Mouse (Mus musculus): ENCODE measurements at regions not wholly inside any gene's neighbourhood (a gene's known extent, or its start where the extent isn't known, plus 50 kb on each side); places are given as distances from the start of the nearest gene placed in this dataset.
"Not testable (repeated sequence)": the region's sequence is repeated elsewhere in the genome, so short reads cannot be mapped to it uniquely, and the experiment has no call there.

DNA sequence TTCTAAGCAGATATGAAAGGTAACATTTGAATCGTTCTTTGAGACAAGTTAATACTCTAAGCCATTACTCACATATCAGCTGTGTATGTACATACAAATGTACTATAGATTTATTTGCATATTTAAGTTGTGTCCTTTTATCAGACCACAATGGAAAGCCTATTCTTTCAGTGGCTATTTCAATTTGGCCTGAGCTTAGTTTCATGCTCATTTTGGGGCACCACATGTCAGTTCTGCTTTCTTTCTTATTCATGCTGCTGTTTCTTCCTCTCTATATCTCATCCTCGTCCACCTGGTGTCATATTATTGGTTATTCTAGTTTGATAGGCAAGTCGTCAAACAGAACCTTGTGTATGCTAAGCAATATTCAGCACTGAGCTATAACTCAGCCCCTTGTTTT, 432.5 kb downstream of the Arl4a start:
- Histone ChIP-seq H3K36me3 (ENCODE audit: control insufficient read depth, insufficient read depth, low read length) (no peaks in the 10 kb centered on the region), H3K4me3 (ENCODE audit: control insufficient read depth, low read depth, low read length) (no peak overlapping the region), H3K4me1 (ENCODE audit: control insufficient read depth, insufficient read depth, low read length) (no peaks in the 10 kb centered on the region), H3K27ac (ENCODE audit: control insufficient read depth, insufficient read depth, low read depth, low read length) (no peak overlapping the region), H3K27me3 (ENCODE audit: control insufficient read depth, insufficient read depth, low read length) (no peaks in the 10 kb centered on the region)
- TF ChIP-seq CTCF (IDR thresholded peaks at IDR 0.05; ENCODE audit: control insufficient read depth, insufficient read depth, insufficient replicate concordance, low read depth, low read length) (no peak), POLR2A (IDR thresholded peaks at IDR 0.05; ENCODE audit: control insufficient read depth, low read depth, low read length) (no peak)

GRCm38 (mm10) chr12:39604723-39605122, 433.1 kb downstream of the Arl4a start:
- Histone ChIP-seq H3K4me1 (ENCODE audit: control insufficient read depth, insufficient read depth, low read length) (no peaks in the 10 kb centered on the region), H3K4me3 (ENCODE audit: control insufficient read depth, low read depth, low read length) (no peak overlapping the region), H3K27me3 (ENCODE audit: control insufficient read depth, insufficient read depth, low read length) (no peaks in the 10 kb centered on the region), H3K36me3 (ENCODE audit: control insufficient read depth, insufficient read depth, low read length) (no peaks in the 10 kb centered on the region), H3K27ac (ENCODE audit: control insufficient read depth, insufficient read depth, low read depth, low read length) (no peak overlapping the region)
- TF ChIP-seq POLR2A (IDR thresholded peaks at IDR 0.05; ENCODE audit: control insufficient read depth, low read depth, low read length) (no peak), CTCF (IDR thresholded peaks at IDR 0.05; ENCODE audit: control insufficient read depth, insufficient read depth, insufficient replicate concordance, low read depth, low read length) (no peak)

DNA sequence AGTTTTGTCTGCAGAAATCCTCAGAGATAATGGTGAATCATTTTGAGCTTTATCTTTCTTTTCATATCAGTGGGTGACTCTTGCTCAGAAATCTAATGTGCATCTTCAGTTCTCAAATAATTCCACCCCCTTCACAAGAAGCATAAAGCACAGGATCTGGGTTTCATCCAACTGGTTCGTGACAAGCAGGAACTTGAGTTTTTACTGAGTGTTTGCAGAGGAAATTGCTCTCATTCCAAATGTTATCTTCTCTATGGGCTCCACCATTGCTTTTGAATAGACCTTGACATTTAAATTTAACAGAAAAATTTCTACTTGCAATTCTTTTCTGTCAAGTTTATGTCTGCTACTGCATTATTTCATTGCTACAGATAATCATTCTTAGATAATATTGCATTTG, 443.1 kb downstream of the Arl4a start:
- Histone ChIP-seq H3K36me3 (ENCODE audit: control insufficient read depth, insufficient read depth, low read length) (no peaks in the 10 kb centered on the region), H3K4me1 (ENCODE audit: control insufficient read depth, insufficient read depth, low read length) (no peaks in the 10 kb centered on the region), H3K27ac (ENCODE audit: control insufficient read depth, insufficient read depth, low read depth, low read length) (no peak overlapping the region), H3K27me3 (ENCODE audit: control insufficient read depth, insufficient read depth, low read length) (no peaks in the 10 kb centered on the region), H3K4me3 (ENCODE audit: control insufficient read depth, low read depth, low read length) (no peak overlapping the region)
- no peak for TF ChIP-seq CTCF (IDR thresholded peaks at IDR 0.05; ENCODE audit: control insufficient read depth, insufficient read depth, insufficient replicate concordance, low read depth, low read length)
- TF ChIP-seq POLR2A (IDR thresholded peaks at IDR 0.05; ENCODE audit: control insufficient read depth, low read depth, low read length), result no peak

GRCm38 (mm10) chr12:39593781-39594180, 444.0 kb downstream of the Arl4a start:
- not testable (repeated sequence) for H3K27ac ChIP-seq (ENCODE audit: control insufficient read depth, insufficient read depth, low read depth, low read length); H3K4me3 ChIP-seq (ENCODE audit: control insufficient read depth, low read depth, low read length); H3K4me1 ChIP-seq (ENCODE audit: control insufficient read depth, insufficient read depth, low read length); H3K36me3 ChIP-seq (ENCODE audit: control insufficient read depth, insufficient read depth, low read length); H3K27me3 ChIP-seq (ENCODE audit: control insufficient read depth, insufficient read depth, low read length)

GRCm38 (mm10) chr12:39587204-39587909, 450.5 kb downstream of the Arl4a start:
- Histone ChIP-seq H3K36me3 (ENCODE audit: control insufficient read depth, insufficient read depth, low read length) (no peaks in the 10 kb centered on the region), H3K4me1 (ENCODE audit: control insufficient read depth, insufficient read depth, low read length) (no peaks in the 10 kb centered on the region)

GRCm38 (mm10) chr12:39586163-39586562, 451.7 kb downstream of the Arl4a start:
- no peaks in the 10 kb centered on the region for H3K27me3 ChIP-seq (ENCODE audit: control insufficient read depth, insufficient read depth, low read length)
- H3K27ac ChIP-seq (ENCODE audit: control insufficient read depth, insufficient read depth, low read depth, low read length), result no peak overlapping the region
- no peak for TF ChIP-seq POLR2A (IDR thresholded peaks at IDR 0.05; ENCODE audit: control insufficient read depth, low read depth, low read length)
- TF ChIP-seq CTCF (IDR thresholded peaks at IDR 0.05; ENCODE audit: control insufficient read depth, insufficient read depth, insufficient replicate concordance, low read depth, low read length), result no peak
- H3K36me3 ChIP-seq (ENCODE audit: control insufficient read depth, insufficient read depth, low read length), result no peaks in the 10 kb centered on the region
- H3K4me1 ChIP-seq (ENCODE audit: control insufficient read depth, insufficient read depth, low read length), result no peaks in the 10 kb centered on the region
- no peak overlapping the region for H3K4me3 ChIP-seq (ENCODE audit: control insufficient read depth, low read depth, low read length)

More at GRCm38 (mm10) chr12:39587204-39587909, 450.5 kb downstream of the Arl4a start:
- H3K27me3 ChIP-seq (ENCODE audit: control insufficient read depth, insufficient read depth, low read length), result no peaks in the 10 kb centered on the region
- TF ChIP-seq POLR2A (IDR thresholded peaks at IDR 0.05; ENCODE audit: control insufficient read depth, low read depth, low read length) (no peak), CTCF (IDR thresholded peaks at IDR 0.05; ENCODE audit: control insufficient read depth, insufficient read depth, insufficient replicate concordance, low read depth, low read length) (no peak)
- no peak overlapping the region for H3K27ac ChIP-seq (ENCODE audit: control insufficient read depth, insufficient read depth, low read depth, low read length)
- H3K4me3 ChIP-seq (ENCODE audit: control insufficient read depth, low read depth, low read length), result no peak overlapping the region

GRCm38 (mm10) chr12:39577610-39578009, 460.2 kb downstream of the Arl4a start:
- no peak overlapping the region for H3K27ac ChIP-seq (ENCODE audit: control insufficient read depth, insufficient read depth, low read depth, low read length)
- H3K27me3 ChIP-seq (ENCODE audit: control insufficient read depth, insufficient read depth, low read length), result no peaks in the 10 kb centered on the region
- H3K4me1 ChIP-seq (ENCODE audit: control insufficient read depth, insufficient read depth, low read length), result no peaks in the 10 kb centered on the region
- no peaks in the 10 kb centered on the region for H3K36me3 ChIP-seq (ENCODE audit: control insufficient read depth, insufficient read depth, low read length)
- H3K4me3 ChIP-seq (ENCODE audit: control insufficient read depth, low read depth, low read length), result no peak overlapping the region
- TF ChIP-seq CTCF (IDR thresholded peaks at IDR 0.05; ENCODE audit: control insufficient read depth, insufficient read depth, insufficient replicate concordance, low read depth, low read length) (no peak), POLR2A (IDR thresholded peaks at IDR 0.05; ENCODE audit: control insufficient read depth, low read depth, low read length) (no peak)

GRCm38 (mm10) chr12:39572802-39573201, 465.0 kb downstream of the Arl4a start:
- H3K27me3 ChIP-seq (ENCODE audit: control insufficient read depth, insufficient read depth, low read length), result no peaks in the 10 kb centered on the region
- no peak overlapping the region for H3K27ac ChIP-seq (ENCODE audit: control insufficient read depth, insufficient read depth, low read depth, low read length)
- H3K4me3 ChIP-seq (ENCODE audit: control insufficient read depth, low read depth, low read length), result no peak overlapping the region
- H3K36me3 ChIP-seq (ENCODE audit: control insufficient read depth, insufficient read depth, low read length), result no peaks in the 10 kb centered on the region
- TF ChIP-seq CTCF (IDR thresholded peaks at IDR 0.05; ENCODE audit: control insufficient read depth, insufficient read depth, insufficient replicate concordance, low read depth, low read length) (no peak), POLR2A (IDR thresholded peaks at IDR 0.05; ENCODE audit: control insufficient read depth, low read depth, low read length) (no peak)
- no peaks in the 10 kb centered on the region for H3K4me1 ChIP-seq (ENCODE audit: control insufficient read depth, insufficient read depth, low read length)
